Mouse (Mus musculus) limb, embryonic 10.5 days (tissue): ENCODE measurements around the gene Vasn. TPM values are rescaled to one million over a fixed set of nuclear protein-coding genes. Genes with fewer than 3 reads are reported as not detected.

Source experiments
- DNase-seq: peaks from one replicate; pipeline ENCODE4 v3.0.0-alpha.2; 2017; ENCODE audit warnings: low spot score
- H3K27ac ChIP-seq: fragments of 300-500 bp; sonication (generic); 2 replicates; pipeline ENCODE4 v1.5.1; 2016; ENCODE audit warnings: mild to moderate bottlenecking
- H3K27me3 ChIP-seq: fragments of 300-500 bp; sonication (generic); 2 replicates; pipeline ENCODE4 v1.6.1; 2016; ENCODE audit warnings: low read depth, mild to moderate bottlenecking; ENCODE audit not compliant: poor library complexity, severe bottlenecking
- H3K36me3 ChIP-seq: fragments of 300-500 bp; sonication (generic); 2 replicates; pipeline ENCODE4 v1.6.1; 2016; ENCODE audit warnings: mild to moderate bottlenecking, moderate library complexity
- H3K4me1 ChIP-seq: fragments of 300-500 bp; sonication (generic); 2 replicates; pipeline ENCODE4 v1.6.1; 2016
- H3K4me3 ChIP-seq: fragments of 300-500 bp; sonication (generic); 2 replicates; pipeline ENCODE4 v1.5.1; 2016; ENCODE audit warnings: mild to moderate bottlenecking, moderate library complexity
- H3K9me3 ChIP-seq: fragments of 300-500 bp; sonication (generic); replicated peaks from 2 replicates; pipeline ENCODE4 v1.6.1; 2016; ENCODE audit warnings: mild to moderate bottlenecking
- WGBS: fragments of 180-500 bp; shearing (Covaris S2); methylation state at CpG from one replicate; pipeline ENCODE4 v1.1.7; 2016; 5-methylcytosine and 5-hydroxymethylcytosine counted together
- polyA plus RNA-seq: library from polyadenylated mRNA; unstranded; fragments of >200 nt; fragmentation: Nextera tagmentation; extraction: Ambion mirVana; gene quantifications from 2 replicates; pipeline ENCODE4 v1.2.1, GENCODE M21; 2016

The Vasn gene
- polyA plus RNA-seq, 1 experiment from 2014 or later = 28.3 TPM

DNA sequence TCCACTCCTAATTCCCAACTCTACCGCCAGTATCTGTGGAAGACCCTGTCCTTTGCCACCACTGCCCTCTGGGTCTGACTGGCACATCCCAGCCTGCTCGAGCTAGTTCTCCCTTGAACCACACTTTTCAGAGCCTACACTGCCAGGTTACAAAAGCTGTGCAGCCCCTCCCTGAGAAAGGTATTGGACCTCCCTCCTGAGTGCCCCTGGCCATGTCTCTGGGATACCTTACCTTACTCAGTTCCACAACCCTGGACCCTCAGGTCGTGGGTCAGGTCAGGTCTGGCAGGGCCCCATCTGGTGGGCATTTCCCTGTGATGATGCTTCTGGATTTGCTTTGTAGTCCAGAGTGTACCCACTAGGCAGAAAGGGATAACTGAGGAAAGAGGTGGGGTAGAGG lies 40.1 kb upstream of the Vasn start:
- no peak for DNase-seq
- H3K4me1 ChIP-seq = peaks cover 98% of the 10 kb centered on the region
- H3K27ac ChIP-seq = peak overlapping the region; percentile 59
- H3K9me3 ChIP-seq = no peaks in the 10 kb centered on the region
- 86% methylated on average over 3 of the region's 3 CpGs for WGBS
- H3K4me3 ChIP-seq = no peak overlapping the region
- H3K27me3 ChIP-seq = no peaks in the 10 kb centered on the region
- 0 out of 2 replicates have a peak, but pooled peaks cover 9% of the 10 kb centered on the region for H3K36me3 ChIP-seq

DNA sequence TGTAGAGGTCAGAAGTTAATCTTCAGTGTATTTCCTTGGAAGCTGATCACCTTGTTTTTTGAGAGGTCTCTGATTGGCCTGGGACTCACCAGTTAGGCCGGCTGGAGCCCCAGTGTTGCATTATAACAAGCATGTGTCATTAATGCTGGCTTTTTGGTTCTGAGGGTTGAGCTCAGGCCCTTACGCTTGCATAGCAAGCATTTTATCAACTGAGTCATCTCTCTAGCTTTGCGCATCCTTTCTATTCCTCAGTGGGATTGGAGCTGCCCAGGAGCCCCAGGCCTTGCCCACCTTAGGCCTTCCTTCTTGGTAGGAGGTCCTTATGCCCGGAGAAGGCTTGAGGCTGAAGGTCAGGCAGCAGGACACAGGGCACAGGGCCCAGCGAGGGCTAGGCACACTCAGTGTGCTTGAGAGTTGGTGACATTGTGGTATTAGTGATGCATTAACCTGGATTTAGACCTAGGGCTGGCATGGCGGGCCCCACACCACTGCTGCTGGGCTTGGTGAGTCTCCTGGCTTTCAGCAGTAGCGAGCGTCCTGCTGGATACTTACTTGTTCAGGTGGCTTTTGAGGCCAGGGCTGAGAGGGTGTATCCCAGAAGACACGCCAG lies 38.9 kb upstream of the Vasn start:
- 77% methylated on average over 9 of the region's 9 CpGs for WGBS
- H3K27ac ChIP-seq = peak overlapping the region; percentile 57; the same call in 1 of the 2 replicates
- no peak for DNase-seq
- H3K9me3 ChIP-seq = no peaks in the 10 kb centered on the region
- H3K36me3 ChIP-seq = 0 out of 2 replicates have a peak, but pooled peaks cover 9% of the 10 kb centered on the region
- peaks cover 100% of the 10 kb centered on the region for H3K4me1 ChIP-seq
- H3K4me3 ChIP-seq = no peak overlapping the region
- H3K27me3 ChIP-seq = no peaks in the 10 kb centered on the region

DNA sequence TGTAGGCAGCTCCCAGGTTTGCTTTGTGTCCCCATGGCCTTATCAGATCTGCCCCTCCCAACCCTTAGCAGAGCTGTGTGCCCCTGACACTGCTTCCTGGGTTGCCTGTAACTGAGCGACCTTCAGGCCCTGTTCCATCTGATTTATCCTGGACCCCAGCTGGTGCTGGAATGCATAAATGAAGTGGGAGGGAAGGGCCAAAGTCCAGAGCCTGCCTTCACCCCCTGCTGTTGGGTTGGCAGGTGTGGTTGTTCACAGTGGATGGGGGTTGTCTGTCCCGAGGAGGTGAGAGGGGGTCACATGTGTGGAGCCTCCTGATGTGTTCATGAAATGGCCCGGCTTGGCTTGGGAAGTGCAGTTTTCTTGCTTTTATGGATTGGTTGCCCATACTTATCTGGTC lies 37.6 kb upstream of the Vasn start:
- Histone ChIP-seq H3K36me3 (0 out of 2 replicates have a peak, but pooled peaks cover 9% of the 10 kb centered on the region), H3K27me3 (no peaks in the 10 kb centered on the region), H3K4me1 (peaks cover 100% of the 10 kb centered on the region), H3K27ac (peak overlapping the region; percentile 86), H3K4me3 (peak overlapping the region; percentile 32), H3K9me3 (no peaks in the 10 kb centered on the region)
- WGBS = 20% methylated on average over 3 of the region's 3 CpGs
- DNase-seq = peak; percentile 47

DNA sequence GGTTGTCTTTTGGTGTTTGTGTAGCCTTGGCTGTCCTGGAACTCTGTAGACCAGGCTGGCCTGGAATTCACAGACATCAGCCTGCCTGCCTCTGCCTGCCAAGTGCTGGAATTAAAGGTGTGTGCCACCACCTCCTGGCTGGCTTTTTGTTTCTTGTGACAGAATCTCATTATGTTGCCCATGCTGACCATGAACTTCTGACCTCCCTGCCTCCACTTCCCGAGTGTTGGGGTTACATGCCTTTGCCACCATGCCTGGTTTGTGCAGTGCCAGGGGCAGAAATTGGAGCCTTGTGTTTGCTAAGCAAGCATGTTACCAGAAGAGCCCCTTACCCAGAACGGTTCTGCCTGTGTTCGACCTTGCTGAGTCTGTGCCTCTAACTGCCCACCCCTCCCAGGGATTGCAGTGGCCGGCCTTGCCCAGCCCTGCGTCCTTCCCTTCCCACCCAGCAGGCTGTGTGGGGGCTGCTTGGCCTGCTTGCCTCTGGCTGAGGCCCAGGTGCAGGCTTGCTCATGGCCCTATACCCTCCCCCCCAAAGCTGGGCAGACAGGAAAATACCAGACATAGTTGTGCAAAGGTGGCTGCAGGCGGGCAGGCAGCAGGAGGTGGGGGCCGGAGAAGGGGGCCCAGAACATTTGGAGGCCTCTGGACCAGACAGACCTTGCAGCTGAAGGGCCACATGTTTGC lies 36.8 kb upstream of the Vasn start:
- Histone ChIP-seq H3K9me3 (no peaks in the 10 kb centered on the region), H3K27ac (peak overlapping the region; percentile 86), H3K4me1 (peaks cover 100% of the 10 kb centered on the region), H3K27me3 (no peaks in the 10 kb centered on the region), H3K4me3 (peak overlapping the region; percentile 32), H3K36me3 (0 out of 2 replicates have a peak, but pooled peaks cover 8% of the 10 kb centered on the region)
- 33% methylated on average over 7 of the region's 7 CpGs for WGBS
- peak; percentile 62 for DNase-seq

DNA sequence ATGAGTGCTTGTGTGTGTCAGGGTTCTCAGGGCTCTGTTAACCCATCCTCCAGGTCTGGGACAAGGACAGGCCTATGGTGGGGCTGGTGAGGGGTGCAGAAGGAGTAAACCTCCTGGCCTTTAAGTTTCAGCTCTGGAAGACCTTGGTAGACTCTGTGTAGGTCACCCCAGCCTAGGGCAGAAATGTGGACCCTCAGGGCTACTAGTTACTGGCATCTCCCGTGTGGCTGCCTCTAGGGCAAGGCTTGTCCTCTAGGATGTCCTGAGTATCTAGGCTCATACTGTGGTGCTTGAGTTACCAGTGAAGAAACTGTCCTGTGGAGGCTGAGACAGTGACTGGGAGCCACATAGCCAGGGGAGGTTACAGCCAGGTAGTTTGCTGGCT lies 36.3 kb upstream of the Vasn start:
- peaks cover 9% of the 10 kb centered on the region for H3K36me3 ChIP-seq
- peaks cover 100% of the 10 kb centered on the region for H3K4me1 ChIP-seq
- 59% methylated on average over 1 of the region's 1 CpGs for WGBS
- no peaks in the 10 kb centered on the region for H3K9me3 ChIP-seq
- H3K27ac ChIP-seq = peak overlapping the region; percentile 86
- peak overlapping the region; percentile 32 for H3K4me3 ChIP-seq
- H3K27me3 ChIP-seq = no peaks in the 10 kb centered on the region
- no peak for DNase-seq

DNA sequence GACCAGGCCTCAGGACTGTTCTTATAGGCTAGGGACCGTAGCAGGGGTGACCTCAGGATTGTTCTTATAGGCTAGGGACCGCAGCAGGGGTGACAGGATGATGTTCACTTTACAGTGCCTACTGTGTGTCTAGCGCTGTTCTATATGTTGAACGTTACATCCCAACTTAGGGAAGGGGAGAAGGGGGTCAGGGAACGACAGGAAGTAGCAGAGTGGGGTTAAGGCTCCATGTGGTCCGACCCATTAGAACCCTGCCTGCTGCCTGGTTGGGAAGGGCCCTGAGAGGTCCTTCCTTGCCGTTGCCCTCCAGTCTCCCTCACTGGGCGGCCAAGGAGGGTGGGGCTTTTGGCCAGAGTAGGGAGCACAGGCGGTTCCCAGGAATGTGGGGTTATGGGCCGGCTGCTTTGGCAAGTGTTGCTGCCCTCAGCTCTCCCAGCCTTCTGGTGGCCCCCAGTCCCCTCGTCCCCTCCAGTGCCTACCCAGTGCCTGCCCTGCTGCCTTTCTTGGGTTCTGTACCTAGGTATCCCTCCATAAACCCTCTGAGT lies 35.4 kb upstream of the Vasn start:
- H3K27ac ChIP-seq = peak overlapping the region; percentile 86
- DNase-seq = peak; percentile 29
- 76% methylated on average over 11 of the region's 11 CpGs for WGBS
- no peaks in the 10 kb centered on the region for H3K9me3 ChIP-seq
- peaks cover 15% of the 10 kb centered on the region for H3K36me3 ChIP-seq
- H3K27me3 ChIP-seq = no peaks in the 10 kb centered on the region
- H3K4me3 ChIP-seq = peak overlapping the region; percentile 19; the same call in 1 of the 2 replicates
- H3K4me1 ChIP-seq = peaks cover 94% of the 10 kb centered on the region

DNA sequence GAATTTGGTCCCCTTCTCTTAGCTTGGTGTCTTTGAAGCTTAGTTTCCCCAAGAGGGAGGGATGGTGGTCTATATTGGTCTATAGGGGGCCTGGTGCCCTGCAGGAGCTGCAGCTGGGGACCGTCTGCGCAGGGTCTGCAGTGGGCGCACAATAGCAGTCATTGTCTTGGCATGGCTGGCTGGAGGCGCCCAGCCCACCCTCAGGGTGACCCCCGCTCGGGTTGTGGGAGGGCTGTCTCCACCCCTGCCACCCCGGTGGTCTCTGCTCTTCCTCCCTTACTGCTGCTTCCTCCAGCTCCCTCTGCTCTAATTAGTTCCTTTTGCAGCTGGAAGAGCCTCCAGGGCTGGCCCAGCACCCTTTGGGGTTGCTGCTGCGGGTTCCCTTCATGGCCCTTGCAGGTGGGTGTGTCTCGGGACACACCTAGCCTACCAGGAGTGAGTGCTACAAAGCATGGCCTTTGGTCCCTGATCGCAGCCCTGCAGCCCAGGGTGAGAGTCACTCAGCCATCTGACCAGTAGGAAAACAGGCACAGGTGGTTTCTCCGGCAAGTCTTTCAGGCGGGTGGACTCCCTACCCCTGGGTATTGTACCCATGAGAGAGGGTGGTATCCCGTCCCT lies 34.1 kb upstream of the Vasn start:
- peak overlapping the region; percentile 86 for H3K27ac ChIP-seq
- DNase-seq = peak; percentile 45
- peak overlapping the region; percentile 27; the same call in 1 of the 2 replicates for H3K4me3 ChIP-seq
- H3K36me3 ChIP-seq = peaks cover 24% of the 10 kb centered on the region
- WGBS = 63% methylated on average over 13 of the region's 13 CpGs
- H3K9me3 ChIP-seq = no peaks in the 10 kb centered on the region
- peaks cover 82% of the 10 kb centered on the region for H3K4me1 ChIP-seq
- H3K27me3 ChIP-seq = no peaks in the 10 kb centered on the region

DNA sequence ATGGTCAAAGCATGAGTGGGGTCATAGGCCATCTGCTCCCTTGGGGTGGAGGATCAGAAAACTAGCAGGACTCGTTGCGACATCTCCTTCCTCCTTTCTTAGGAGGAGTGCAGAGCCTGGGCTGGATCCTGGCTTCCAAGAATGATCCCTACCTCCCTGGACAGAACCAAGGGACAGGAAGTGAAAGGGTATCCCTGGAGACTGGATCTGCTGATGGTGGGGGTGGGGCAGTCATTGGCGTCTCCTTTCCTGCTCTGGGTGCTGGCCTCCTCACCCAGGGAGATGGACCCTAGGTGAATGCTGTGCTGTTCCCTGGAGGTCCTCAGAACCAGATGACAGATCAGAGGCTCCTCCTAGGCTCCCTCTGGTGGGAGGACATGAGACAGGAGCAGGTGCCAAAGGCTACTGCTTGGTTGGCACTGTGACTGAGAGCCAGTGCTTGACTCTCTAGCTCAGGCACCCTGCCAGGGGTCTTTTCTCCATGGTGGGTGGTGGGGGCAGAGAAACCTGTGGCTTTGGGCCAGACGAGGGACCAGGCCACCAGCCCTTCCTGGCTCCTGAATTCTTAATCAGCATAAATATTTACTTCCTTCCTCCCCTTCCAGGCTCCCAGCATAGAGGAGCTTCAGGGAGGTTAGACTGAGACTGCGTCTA lies 33.2 kb upstream of the Vasn start:
- Histone ChIP-seq H3K27me3 (no peaks in the 10 kb centered on the region), H3K4me3 (no peak overlapping the region), H3K36me3 (peaks cover 33% of the 10 kb centered on the region), H3K27ac (peak overlapping the region; percentile 86), H3K9me3 (no peaks in the 10 kb centered on the region), H3K4me1 (peaks cover 72% of the 10 kb centered on the region)
- 29% methylated on average over 5 of the region's 5 CpGs for WGBS
- DNase-seq = peak; percentile 43

DNA sequence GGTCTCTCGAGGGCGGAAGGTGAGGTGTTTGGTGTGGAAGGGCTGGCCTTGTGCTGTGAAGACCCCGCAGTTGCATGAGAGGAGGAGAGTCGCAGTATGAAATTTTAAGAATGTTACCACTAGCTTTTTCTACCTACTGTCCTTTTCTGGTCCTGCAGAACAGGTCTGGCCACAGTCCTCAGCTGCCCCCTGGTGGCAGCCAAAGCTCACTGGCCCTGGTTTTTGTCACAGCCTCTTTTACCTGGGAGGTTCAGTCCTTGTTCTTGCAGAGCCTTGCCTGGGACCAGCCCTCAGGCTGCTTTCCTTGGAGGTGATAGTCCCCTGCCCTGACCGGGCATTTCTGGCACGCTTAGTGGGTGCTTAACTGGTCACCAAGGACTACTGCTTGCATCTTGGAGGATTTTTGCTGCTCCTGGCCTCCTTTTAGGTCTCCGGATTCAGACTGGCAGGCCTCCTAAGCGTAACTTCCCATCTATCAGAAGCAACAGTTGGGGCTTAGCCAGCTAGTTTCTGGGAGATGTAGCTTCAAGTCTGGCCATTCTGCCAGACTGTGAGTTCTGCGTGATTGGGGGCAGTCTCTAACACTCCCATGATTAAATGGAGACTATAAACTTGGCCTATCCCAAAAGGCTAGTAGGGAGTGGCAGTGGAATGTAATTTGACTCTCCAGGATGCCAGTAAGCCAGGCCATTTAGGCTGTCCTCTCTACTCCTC lies 31.8 kb upstream of the Vasn start:
- peak; percentile 89 for DNase-seq
- Histone ChIP-seq H3K36me3 (peaks cover 47% of the 10 kb centered on the region), H3K9me3 (no peaks in the 10 kb centered on the region), H3K4me3 (0 out of 2 replicates have a peak overlapping the region, but pooled peaks have one; percentile 4), H3K27me3 (no peaks in the 10 kb centered on the region), H3K4me1 (peaks cover 58% of the 10 kb centered on the region), H3K27ac (peak overlapping the region; percentile 86)
- WGBS = 50% methylated on average over 9 of the region's 9 CpGs

DNA sequence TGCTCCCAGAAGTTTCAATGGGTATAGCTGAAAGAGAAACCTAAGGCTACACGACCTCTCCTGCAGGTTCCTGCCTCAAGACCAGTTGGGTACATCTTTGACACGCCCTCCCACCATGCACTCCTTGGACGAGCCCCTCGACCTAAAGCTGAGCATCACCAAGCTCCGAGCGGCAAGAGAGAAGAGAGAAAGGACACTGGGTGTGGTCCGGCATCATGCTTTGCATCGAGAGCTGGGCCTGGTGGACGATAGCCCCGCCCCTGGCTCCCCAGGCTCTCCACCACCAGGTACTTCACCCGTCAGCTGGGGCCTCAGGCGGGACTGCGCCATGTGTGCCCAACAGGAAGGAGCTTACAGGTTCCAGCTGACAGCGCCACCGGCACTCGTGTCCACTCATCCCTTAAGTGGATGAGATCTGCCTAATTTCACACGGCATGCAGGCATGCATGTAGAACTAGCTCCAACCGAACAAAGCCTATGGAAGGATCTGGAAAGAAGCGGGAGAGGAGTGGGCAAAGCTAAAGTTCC lies 31.1 kb upstream of the Vasn start:
- no peak for DNase-seq
- 83% methylated on average over 19 of the region's 19 CpGs for WGBS
- H3K9me3 ChIP-seq = no peaks in the 10 kb centered on the region
- no peak overlapping the region for H3K4me3 ChIP-seq
- H3K27me3 ChIP-seq = no peaks in the 10 kb centered on the region
- H3K27ac ChIP-seq = peak overlapping the region; percentile 68; the same call in 1 of the 2 replicates
- H3K36me3 ChIP-seq = peaks cover 54% of the 10 kb centered on the region
- H3K4me1 ChIP-seq = peaks cover 52% of the 10 kb centered on the region

DNA sequence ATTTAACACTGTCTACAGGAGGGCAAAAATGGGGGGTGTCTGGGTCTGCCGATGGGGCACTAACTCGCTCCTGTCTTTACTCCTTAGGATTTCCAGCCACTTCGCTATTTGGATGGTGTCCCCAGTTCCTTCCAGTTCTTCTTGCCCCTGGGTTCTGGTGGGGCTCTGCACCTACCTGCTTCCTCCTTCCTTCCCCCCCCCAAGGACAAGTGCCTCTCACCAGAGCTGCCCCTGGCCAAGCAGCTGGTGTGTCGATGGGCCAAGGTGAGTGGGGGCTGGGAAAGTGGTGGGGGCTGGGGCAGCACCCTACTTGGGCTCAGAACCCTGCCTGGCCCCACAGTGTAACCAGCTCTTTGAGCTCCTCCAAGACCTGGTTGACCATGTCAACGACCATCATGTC lies 28.5 kb upstream of the Vasn start:
- Histone ChIP-seq H3K27ac (no peak overlapping the region), H3K4me1 (peaks cover 26% of the 10 kb centered on the region), H3K9me3 (no peaks in the 10 kb centered on the region), H3K36me3 (peaks cover 80% of the 10 kb centered on the region), H3K27me3 (no peaks in the 10 kb centered on the region), H3K4me3 (no peak overlapping the region)
- WGBS = 93% methylated on average over 5 of the region's 5 CpGs
- DNase-seq = no peak

DNA sequence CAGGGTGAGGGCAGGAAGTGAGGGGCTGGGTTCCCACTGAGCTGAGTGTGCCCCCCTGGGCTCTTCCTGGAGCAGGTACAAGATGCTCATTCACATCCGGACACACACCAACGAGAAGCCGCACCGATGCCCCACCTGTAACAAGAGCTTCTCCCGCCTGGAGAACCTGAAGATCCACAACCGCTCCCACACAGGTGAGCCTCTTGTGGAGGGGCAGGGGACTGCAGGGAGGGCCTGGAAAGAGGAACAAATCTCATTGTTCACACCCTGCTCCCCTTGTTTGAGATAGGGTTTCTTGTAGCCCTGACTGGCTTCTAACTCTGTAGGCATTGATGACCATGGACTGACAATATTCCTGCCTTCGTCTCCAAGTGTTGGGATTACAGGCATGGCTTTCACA lies 28.1 kb upstream of the Vasn start:
- Histone ChIP-seq H3K9me3 (no peaks in the 10 kb centered on the region), H3K4me3 (no peak overlapping the region), H3K27me3 (no peaks in the 10 kb centered on the region), H3K4me1 (peaks cover 21% of the 10 kb centered on the region), H3K36me3 (peaks cover 84% of the 10 kb centered on the region), H3K27ac (no peak overlapping the region)
- 95% methylated on average over 7 of the region's 7 CpGs for WGBS
- peak; percentile 32 for DNase-seq
